Comparison of ENCODE assay signal across 11 mouse cellular contexts in genomic region chr8:88579246-88579645, GRCm38 (mm10). TPM values are rescaled to one million over a fixed set of nuclear protein-coding genes. Genes with fewer than 3 reads are reported as not detected.
A peak's percentile ranks its signal among the peaks of the same experiment; 100 is the strongest.
DNase-seq lines count a peak whose midpoint lies in the region; ATAC-seq and TF ChIP-seq lines count a peak whose summit lies in the region.
"Had no signal": no experiment of that assay in that cellular context is flagged by ENCODE, and none has a peak within 500 bp of the region (broad histone marks: within the 10 kb centered on the region; RNA-seq: fewer than 3 reads in every experiment).

No protein-coding gene starts in this region.

- H3K4me3 ChIP-seq in heart, embryonic 16.5 days (ENCODE audit: low read length), result no peak overlapping the region
- H3K4me3 ChIP-seq in gastrocnemius, adult 2 months, result no peak overlapping the region

- ATAC-seq in heart, embryonic 16.5 days (replicated peaks; ENCODE audit: extremely low read depth, insufficient read depth, low FRiP score), result no peak
- ATAC-seq: CD4-positive, CD25-positive, alpha-beta regulatory T cell, adult 4 months had no signal

- H3K9me3 ChIP-seq in heart, embryonic 16.5 days (replicated peaks; ENCODE audit: control insufficient read depth, low read length), result no peaks in the 10 kb centered on the region

- H3K27ac ChIP-seq in heart, embryonic 16.5 days (ENCODE audit: low read length), result peak overlapping the region; percentile 6; the same call in 1 of the 2 replicates
- no peak overlapping the region for H3K27ac ChIP-seq in gastrocnemius, adult 2 months

- WGBS in heart, embryonic 16.5 days, result 54% methylated on average over 7 of the region's 7 CpGs

- TF ChIP-seq CTCF in gastrocnemius, adult 2 months (IDR thresholded peaks at IDR 0.05), result no peak

- no peaks in the 10 kb centered on the region for H3K36me3 ChIP-seq in heart, embryonic 16.5 days (ENCODE audit: control insufficient read depth, insufficient read depth)

- H3K27me3 ChIP-seq in heart, embryonic 16.5 days (ENCODE audit: control insufficient read depth, insufficient read depth, low read length), result no peaks in the 10 kb centered on the region

- no peak overlapping the region for H3K9ac ChIP-seq in heart, embryonic 16.5 days (ENCODE audit: low read length)

- no peak overlapping the region for H3K4me2 ChIP-seq in heart, embryonic 16.5 days (ENCODE audit: low read depth, low read length)

- intact Hi-C loops in gastrocnemius, adult 2 months (cut with DNase I), result no loop called here

- peaks cover 40% of the 10 kb centered on the region for H3K4me1 ChIP-seq in heart, embryonic 16.5 days (ENCODE audit: control insufficient read depth, insufficient read depth, low read length)

- DNase-seq in heart, postnatal 4 days, result no peak
- peak; percentile 4 for DNase-seq in right cerebral cortex, postnatal 14 days
- DNase-seq in right cerebral cortex, postnatal 36 days (ENCODE audit: low spot score in 2 of 2), result no peak
- DNase-seq in kidney, postnatal 10 days, result peak; percentile 72
- no peak for DNase-seq in B cell, adult 2 months
- no peak for DNase-seq in gastrocnemius, adult 2 months
- no peak for DNase-seq in frontal cortex, postnatal 36 days (ENCODE audit: low spot score in 2 of 2)
- DNase-seq: adrenal gland, postnatal 25 days; heart, adult 11 months had no signal

RNA-seq across cellular contexts. Expression of gene Snx20, which starts 56.7 kb away (rescaled TPM):
- polyA plus RNA-seq in heart, embryonic 16.5 days (2015; fragmentation: Nextera tagmentation; extraction: Ambion mirVana), result 2.4 and 3.2 TPM in 2 replicates
- 1 to 10 TPM; 1.2 to 2.1 TPM for total RNA-seq in heart, postnatal 4 days (2021)
- under 1 TPM in 1 of 2 experiments, not detected in 1; 0.28 TPM for total RNA-seq in gastrocnemius, adult 2 months (2021)

RNA-seq across cellular contexts. Expression of gene Nkd1, which starts 58.1 kb away (rescaled TPM):
- 12.3 and 15.4 TPM in 2 replicates for polyA plus RNA-seq in heart, embryonic 16.5 days (2015; fragmentation: Nextera tagmentation; extraction: Ambion mirVana)
- 10 to 100 TPM in 1 of 2 experiments, 1 to 10 TPM in 1; 8.7 to 10.2 TPM for total RNA-seq in heart, postnatal 4 days (2021)
- 1 to 10 TPM in 1 of 2 experiments, under 1 TPM in 1; 0.82 to 1.7 TPM for total RNA-seq in gastrocnemius, adult 2 months (2021)
- polyA plus RNA-seq: CD4-positive, CD25-positive, alpha-beta regulatory T cell, adult 4 months had no signal

Comparison
In these comparisons a context has a peak if more than half of its experiments do, and no peak if none do; other contexts are left out.
1. DNase-seq: peak in right cerebral cortex, postnatal 14 days (single experiment) and kidney, postnatal 10 days (single experiment); none in heart, postnatal 4 days (single experiment), right cerebral cortex, postnatal 36 days (0 of 2), B cell, adult 2 months (0 of 2), gastrocnemius, adult 2 months (single experiment) and frontal cortex, postnatal 36 days (0 of 2).